Mouse (Mus musculus) erythroblast, embryonic 14.5 days (primary cell): ENCODE data around the gene Epha6. TPM values are rescaled to one million over a fixed set of nuclear protein-coding genes. Genes with fewer than 3 reads are reported as not detected.

Experiments
- H3K27me3 ChIP-seq: 2 replicates; pipeline ENCODE4 v1.6.1; 2012; ENCODE audit warnings: inconsistent platforms; ENCODE audit not compliant: control insufficient read depth
- H3K36me3 ChIP-seq: 2 replicates; pipeline ENCODE4 v1.6.1; 2012; ENCODE audit warnings: mild to moderate bottlenecking, inconsistent platforms; ENCODE audit not compliant: control insufficient read depth
- H3K4me1 ChIP-seq: 2 replicates; pipeline ENCODE4 v1.6.1; 2012; ENCODE audit warnings: inconsistent platforms; ENCODE audit not compliant: control insufficient read depth
- H3K4me3 ChIP-seq: replicated peaks from 2 replicates; pipeline ENCODE3; 2012; ENCODE audit warnings: moderate library complexity, mild to moderate bottlenecking, inconsistent platforms
- H3K9me3 ChIP-seq: 2 replicates; pipeline ENCODE4 v1.6.1; 2012; ENCODE audit warnings: low read length, inconsistent platforms, mixed read lengths; ENCODE audit not compliant: control insufficient read depth
- GATA1 ChIP-seq: IDR thresholded peaks from 2 replicates; pipeline ENCODE4 v1.6.1; 2012; ENCODE audit warnings: low read length, inconsistent platforms, mixed read lengths
- TAL1 ChIP-seq: IDR thresholded peaks from 3 replicates; pipeline ENCODE4 v1.6.1; 2012; ENCODE audit warnings: low read length, inconsistent platforms, mixed read lengths
- polyA plus RNA-seq: library from polyadenylated mRNA; stranded (reverse); fragments of >175 nt; gene quantifications from 2 replicates; pipeline ENCODE4 v1.2.3, GENCODE M21; 2012

The Epha6 gene
- polyA plus RNA-seq, 1 experiment = not detected

DNA sequence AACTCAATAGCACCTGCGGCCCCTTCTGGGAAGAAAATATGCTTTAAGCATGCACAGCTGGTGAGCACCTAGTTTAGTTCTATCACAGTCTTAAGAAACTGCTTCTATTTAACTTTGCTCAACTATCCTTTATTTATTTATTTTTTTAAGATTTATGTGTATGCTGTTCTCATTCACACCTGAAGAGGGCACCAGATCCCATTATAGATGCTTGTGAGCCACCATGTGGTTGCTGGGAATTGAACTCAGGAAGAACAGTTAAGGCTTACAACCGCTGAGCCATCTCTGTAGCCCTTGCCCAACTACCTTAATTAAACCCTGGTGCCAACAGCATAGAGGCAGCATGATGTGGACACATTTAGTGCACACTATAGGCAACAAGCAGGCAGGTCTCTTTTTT, 938.4 kb downstream of the Epha6 start:
- TF ChIP-seq GATA1 (no peak), TAL1 (no peak)
- Histone ChIP-seq H3K27me3 (no peaks in the 10 kb centered on the region), H3K36me3 (no peaks in the 10 kb centered on the region), H3K4me3 (no peak overlapping the region), H3K4me1 (no peaks in the 10 kb centered on the region), H3K9me3 (no peaks in the 10 kb centered on the region)

DNA sequence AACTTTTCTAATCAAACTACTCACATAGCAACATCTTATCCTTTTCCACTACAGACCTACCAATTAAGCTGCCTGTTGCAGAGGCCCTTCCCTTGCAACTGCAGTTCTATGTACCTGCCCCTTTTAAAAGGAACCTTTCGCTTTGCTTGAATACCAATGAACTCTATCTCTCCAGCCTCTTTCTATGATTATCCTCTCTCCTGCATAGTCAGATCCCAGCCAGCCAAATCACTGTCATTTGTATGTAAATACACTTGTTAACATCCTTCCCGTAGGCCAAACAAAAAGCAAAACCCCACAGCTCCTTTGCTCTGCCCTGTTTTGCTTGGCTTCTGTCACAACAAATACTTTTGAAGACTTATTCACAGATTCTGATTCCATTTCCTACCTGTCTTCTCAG, 961.6 kb downstream of the Epha6 start:
- TF ChIP-seq TAL1 (no peak), GATA1 (no peak)
- no peak overlapping the region for H3K4me3 ChIP-seq
- H3K36me3 ChIP-seq = no peaks in the 10 kb centered on the region
- H3K4me1 ChIP-seq = peaks cover 8% of the 10 kb centered on the region
- H3K9me3 ChIP-seq = no peaks in the 10 kb centered on the region
- peaks cover 2% of the 10 kb centered on the region for H3K27me3 ChIP-seq

DNA sequence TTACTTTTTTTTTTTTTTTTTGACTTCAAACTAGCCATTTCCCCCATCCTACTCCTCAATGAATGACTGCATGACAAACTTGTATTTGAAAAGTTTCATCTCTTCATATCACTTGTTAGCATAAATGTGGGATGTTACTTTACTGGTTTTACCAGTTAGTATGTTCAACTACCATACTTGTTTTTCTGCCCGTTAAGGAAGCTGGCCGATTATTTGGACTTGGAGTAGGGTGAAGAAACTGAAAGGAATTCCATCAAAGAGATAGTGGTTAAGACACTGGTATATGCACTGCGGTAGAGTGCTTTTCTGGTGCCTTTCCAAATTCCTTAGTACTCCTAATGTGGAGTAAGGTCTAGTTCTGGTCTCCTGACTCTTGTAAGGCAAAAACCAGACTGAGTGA, 965.3 kb downstream of the Epha6 start:
- Histone ChIP-seq H3K36me3 (no peaks in the 10 kb centered on the region), H3K27me3 (peaks cover 5% of the 10 kb centered on the region), H3K4me1 (peaks cover 12% of the 10 kb centered on the region), H3K4me3 (no peak overlapping the region), H3K9me3 (no peaks in the 10 kb centered on the region)
- TF ChIP-seq GATA1 (no peak), TAL1 (no peak)

DNA sequence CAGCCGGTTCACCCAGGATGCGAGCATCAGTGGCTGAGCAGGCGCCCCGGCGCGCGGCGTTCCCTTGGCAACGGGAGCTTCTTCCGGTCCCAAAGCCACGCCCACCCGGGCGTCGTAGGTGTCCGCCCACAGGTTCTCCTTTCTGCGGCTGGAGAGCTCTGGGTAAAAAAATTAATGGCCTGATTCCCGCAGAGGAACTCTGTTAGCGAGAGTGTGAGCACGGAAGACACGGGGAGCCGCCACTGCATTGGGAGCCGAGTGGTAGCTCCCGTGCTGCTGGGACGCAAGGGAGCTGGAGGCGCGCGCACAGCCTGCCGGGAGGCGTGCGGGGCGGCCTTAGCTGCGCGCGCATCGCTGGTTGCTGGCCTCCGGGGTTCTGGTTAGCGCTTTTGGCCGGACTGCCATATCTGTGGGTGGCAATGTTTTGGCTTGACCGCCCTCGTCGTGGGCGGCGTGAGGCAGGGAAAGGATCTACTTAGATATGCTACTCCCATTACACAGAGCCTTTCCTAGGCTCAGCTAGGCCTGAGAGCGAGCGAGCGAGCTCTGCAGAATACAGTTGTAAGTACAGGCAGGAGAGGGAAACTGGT, 966.1 kb downstream of the Epha6 start, which contains the start of gene Arl6:
Gene Arl6 (minus strand): TSS at position 290 of the 590 bp plus-strand sequence.
- peak within 1 kb of the TSS; percentile 76 for H3K4me3 ChIP-seq
- H3K9me3 ChIP-seq = no peaks in the 10 kb centered on the region
- peaks cover 5% of the 10 kb centered on the region for H3K27me3 ChIP-seq
- H3K36me3 ChIP-seq = no peaks in the 10 kb centered on the region
- H3K4me1 ChIP-seq = peaks cover 12% of the 10 kb centered on the region
- no peak for TF ChIP-seq TAL1
- no peak for TF ChIP-seq GATA1

DNA sequence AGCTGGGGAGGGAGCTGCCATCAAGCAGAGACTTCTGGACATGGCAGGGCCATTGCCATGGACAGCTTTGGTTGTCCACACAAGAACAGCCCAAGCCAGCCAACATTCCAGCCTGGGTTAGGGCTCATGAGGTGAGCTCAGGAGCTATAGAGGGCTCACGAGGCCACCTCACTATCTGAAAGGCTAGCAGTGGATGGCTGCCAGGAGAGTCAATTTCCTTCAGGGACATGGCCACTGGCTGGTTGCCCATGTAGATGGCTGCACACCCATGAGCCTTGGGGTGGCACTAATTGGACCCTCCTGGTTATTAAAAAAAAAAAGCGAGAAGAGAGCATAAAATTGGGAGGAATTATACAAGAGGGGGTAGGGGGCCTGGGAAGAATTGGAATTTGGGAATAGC, 970.7 kb downstream of the Epha6 start:
- H3K36me3 ChIP-seq = no peaks in the 10 kb centered on the region
- peaks cover 12% of the 10 kb centered on the region for H3K4me1 ChIP-seq
- H3K9me3 ChIP-seq = no peaks in the 10 kb centered on the region
- H3K4me3 ChIP-seq = no peak overlapping the region
- TF ChIP-seq GATA1 (no peak), TAL1 (no peak)
- peaks cover 5% of the 10 kb centered on the region; the same call in 1 of the 2 replicates for H3K27me3 ChIP-seq

DNA sequence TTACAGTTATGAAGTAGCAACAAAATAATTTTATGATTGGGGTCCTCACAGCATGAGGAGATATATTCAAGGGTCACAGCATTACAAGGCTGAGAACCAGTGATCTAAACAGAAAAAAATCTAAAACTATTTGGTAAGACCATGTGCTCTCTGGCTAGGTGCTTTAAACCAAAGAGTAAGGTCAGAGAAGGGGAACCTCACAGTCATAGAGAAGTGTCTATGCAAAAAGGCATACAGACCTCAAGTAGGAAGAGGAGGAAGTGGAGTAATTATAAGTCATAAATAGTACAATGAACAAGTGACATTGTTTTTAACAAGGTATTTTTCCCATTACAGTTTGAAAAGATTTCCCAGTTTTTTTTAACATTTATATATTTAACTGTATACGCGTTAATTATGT, 983.8 kb downstream of the Epha6 start:
- Histone ChIP-seq H3K4me3 (no peak overlapping the region), H3K36me3 (no peaks in the 10 kb centered on the region), H3K27me3 (no peaks in the 10 kb centered on the region), H3K4me1 (no peaks in the 10 kb centered on the region), H3K9me3 (no peaks in the 10 kb centered on the region)
- no peak for TF ChIP-seq TAL1
- TF ChIP-seq GATA1 = no peak

DNA sequence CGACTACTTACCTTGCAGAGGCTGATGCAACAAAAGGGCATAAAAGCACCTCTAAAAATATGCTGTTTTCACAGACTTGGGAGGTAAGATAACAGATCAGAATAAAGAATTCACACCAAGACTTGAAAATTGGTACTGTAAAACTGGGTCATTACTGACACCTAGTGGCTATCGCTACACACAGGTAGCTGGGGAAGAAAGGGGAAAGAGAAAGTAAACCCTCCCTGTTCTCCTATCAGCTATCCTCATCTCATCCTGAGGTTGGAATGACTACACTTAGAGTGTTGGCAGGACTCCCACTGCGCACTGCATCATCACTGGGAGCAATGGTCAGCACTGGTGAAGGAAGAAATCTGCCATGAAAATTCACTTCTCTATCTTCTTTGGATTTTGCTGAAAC, 988.2 kb downstream of the Epha6 start:
- no peak for TF ChIP-seq TAL1
- no peak for TF ChIP-seq GATA1
- Histone ChIP-seq H3K4me1 (no peaks in the 10 kb centered on the region), H3K27me3 (no peaks in the 10 kb centered on the region), H3K4me3 (no peak overlapping the region), H3K9me3 (no peaks in the 10 kb centered on the region), H3K36me3 (no peaks in the 10 kb centered on the region)

DNA sequence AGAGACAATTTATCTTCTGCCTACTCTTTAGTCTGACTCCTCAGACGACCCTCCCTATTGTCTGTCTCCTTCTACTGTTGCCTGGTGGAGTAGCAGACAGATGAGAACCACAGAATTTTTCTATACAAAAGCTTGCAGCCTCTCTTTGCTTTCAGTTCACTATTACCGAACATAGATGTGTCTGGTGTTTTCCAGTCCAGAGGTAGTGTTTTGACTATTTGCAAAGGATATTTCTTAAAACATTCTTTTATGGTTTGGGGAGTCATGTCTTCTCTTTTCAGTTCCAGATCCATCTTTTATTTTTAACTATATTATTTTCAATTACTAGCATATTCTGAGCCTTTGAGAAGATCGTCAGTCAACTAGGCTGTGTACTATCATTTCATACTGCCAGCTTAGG, 989.7 kb downstream of the Epha6 start:
- no peaks in the 10 kb centered on the region for H3K4me1 ChIP-seq
- no peaks in the 10 kb centered on the region for H3K36me3 ChIP-seq
- TF ChIP-seq GATA1 = no peak
- TF ChIP-seq TAL1 = no peak
- no peak overlapping the region for H3K4me3 ChIP-seq
- H3K27me3 ChIP-seq = no peaks in the 10 kb centered on the region
- no peaks in the 10 kb centered on the region for H3K9me3 ChIP-seq

DNA sequence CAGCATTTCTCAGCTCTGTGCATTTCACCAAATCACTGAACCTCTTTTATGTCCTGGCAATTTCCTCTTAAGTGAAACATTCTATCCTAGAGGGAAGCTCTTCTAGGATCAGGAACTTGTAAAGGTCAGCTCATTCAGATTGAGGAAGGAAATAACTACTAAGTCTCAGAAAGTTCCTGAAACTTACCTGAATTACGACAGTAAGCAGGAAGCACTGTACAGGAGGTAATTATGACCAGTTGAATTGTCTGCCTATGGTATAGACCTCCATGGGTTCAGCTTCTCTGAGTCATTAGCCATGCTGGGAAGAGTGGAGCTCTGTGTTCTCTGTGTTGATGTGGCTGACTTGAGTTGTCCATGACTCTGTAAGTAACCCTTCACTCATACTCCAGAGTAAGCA, 994.6 kb downstream of the Epha6 start:
- TF ChIP-seq GATA1 = no peak
- Histone ChIP-seq H3K9me3 (peaks cover 4% of the 10 kb centered on the region; the same call in 1 of the 2 replicates), H3K27me3 (no peaks in the 10 kb centered on the region), H3K4me1 (no peaks in the 10 kb centered on the region), H3K4me3 (no peak overlapping the region), H3K36me3 (no peaks in the 10 kb centered on the region)
